Mouse (Mus musculus): ENCODE data around the gene Sept4. TPM values are rescaled to one million over a fixed set of nuclear protein-coding genes. Genes with fewer than 3 reads are reported as not detected.
A peak's percentile ranks its signal among the peaks of the same experiment; 100 is the strongest.

Gene Sept4
- total RNA-seq, 1 experiment from 2014 or later, result 44.4 TPM

- DNase-seq, result peak; percentile 66
Measured at GRCm38 (mm10) chr11:87599395-87600089, 30.8 kb downstream of the Sept4 start.

- no peak for DNase-seq
Measured at GRCm38 (mm10) chr11:87600322-87600853, 31.7 kb downstream of the Sept4 start.

GRCm38 (mm10) chr11:87602234-87602633 lies 33.5 kb downstream of the Sept4 start:
- no peak for DNase-seq

- DNase-seq, result no peak
Measured at GRCm38 (mm10) chr11:87603571-87603970, 34.9 kb downstream of the Sept4 start.

- DNase-seq, result peak; percentile 56
Measured at GRCm38 (mm10) chr11:87609264-87609663, 40.6 kb downstream of the Sept4 start.

GRCm38 (mm10) chr11:87611547-87611946 lies 42.8 kb downstream of the Sept4 start:
- DNase-seq, result no peak

- DNase-seq, result no peak
Measured at GRCm38 (mm10) chr11:87613972-87614371, 45.3 kb downstream of the Sept4 start.

GRCm38 (mm10) chr11:87615551-87615950 lies 46.8 kb downstream of the Sept4 start:
- DNase-seq, result no peak

GRCm38 (mm10) chr11:87615952-87616351 lies 47.2 kb downstream of the Sept4 start:
- DNase-seq, result no peak

- DNase-seq, result no peak
Measured at GRCm38 (mm10) chr11:87616790-87617474, 48.2 kb downstream of the Sept4 start, which contains the start of gene Hsf5. Hsf5 (plus strand) TSS chr11:87617164.

- no peak for DNase-seq
Measured at GRCm38 (mm10) chr11:87617606-87618005, 48.9 kb downstream of the Sept4 start.

GRCm38 (mm10) chr11:87623160-87623559 lies 54.5 kb downstream of the Sept4 start:
- no peak for DNase-seq

- peak; percentile 61 for DNase-seq
Measured at GRCm38 (mm10) chr11:87629859-87630258, 61.2 kb downstream of the Sept4 start.

- DNase-seq, result no peak
Measured at GRCm38 (mm10) chr11:87638793-87639192, 70.1 kb downstream of the Sept4 start.

GRCm38 (mm10) chr11:87639206-87639605 lies 70.5 kb downstream of the Sept4 start:
- DNase-seq, result peak; percentile 88

Other genes starting within 250 kb of the Sept4 start
- 14.6 and 16.1 TPM in 2 replicates for gene Ppm1e, start 209.9 kb upstream of the Sept4 start, total RNA-seq (2021)
- 2.9 and 3.6 TPM in 2 replicates for gene Rad51c, start 163.9 kb upstream of the Sept4 start, total RNA-seq (2021)
- 0.53 and 0.67 TPM in 2 replicates for gene Tex14, start 163.8 kb upstream of the Sept4 start, total RNA-seq (2021)
- not detected in 2 replicates for gene Gm11492, start 2.2 kb upstream of the Sept4 start, total RNA-seq (2021)
- gene Mtmr4, start 23.3 kb downstream of the Sept4 start, total RNA-seq (2021), result 23.7 and 27.7 TPM in 2 replicates
- gene Hsf5, start 48.3 kb downstream of the Sept4 start, total RNA-seq (2021), result not detected in 2 replicates
- gene Rnf43, start 93.8 kb downstream of the Sept4 start, total RNA-seq (2021), result 5.7 and 6.4 TPM in 2 replicates
- gene Supt4a, start 168.6 kb downstream of the Sept4 start, total RNA-seq (2021), result 56.5 and 74.2 TPM in 2 replicates
- gene Tspoap1, start 191.6 kb downstream of the Sept4 start, total RNA-seq (2021), result 2.8 and 3.9 TPM in 2 replicates
- 0.64 and 1.4 TPM in 2 replicates for gene Mpo, start 224.7 kb downstream of the Sept4 start, total RNA-seq (2021)

All from adrenal gland, postnatal 14 days (tissue).